Mouse (Mus musculus) hindlimb bud, embryonic 11.5 days (tissue): Measurements from ENCODE around the gene Stk25.
A peak's percentile ranks its signal among the peaks of the same experiment; 100 is the strongest.

ENCODE experiments used
- DNase-seq: peaks from one replicate; pipeline ENCODE4 v3.0.0-alpha.2; 2012; ENCODE audit warnings: low read depth, low spot score; ENCODE audit errors: extremely low spot score

Gene Stk25

DNA sequence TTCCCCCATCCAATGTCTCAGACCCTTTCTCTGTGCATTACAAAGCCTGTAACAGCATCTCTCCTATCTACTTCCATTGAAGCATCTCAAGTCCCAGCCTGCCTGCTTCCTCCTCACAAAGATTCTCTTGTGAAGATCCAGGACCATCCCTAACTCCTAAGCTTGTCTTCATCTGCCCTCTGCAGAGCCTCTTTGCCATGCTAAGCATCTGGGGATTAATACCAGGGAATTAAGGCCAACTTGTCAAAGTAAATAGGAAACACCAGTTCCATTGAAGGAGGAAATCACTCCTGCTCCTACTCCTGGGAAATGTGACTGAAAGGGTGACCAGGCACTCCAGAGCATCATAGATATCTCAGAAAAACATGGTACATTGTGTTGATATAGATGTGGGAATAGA, 11.5 kb upstream of the Stk25 start:
- DNase-seq = no peak

DNA sequence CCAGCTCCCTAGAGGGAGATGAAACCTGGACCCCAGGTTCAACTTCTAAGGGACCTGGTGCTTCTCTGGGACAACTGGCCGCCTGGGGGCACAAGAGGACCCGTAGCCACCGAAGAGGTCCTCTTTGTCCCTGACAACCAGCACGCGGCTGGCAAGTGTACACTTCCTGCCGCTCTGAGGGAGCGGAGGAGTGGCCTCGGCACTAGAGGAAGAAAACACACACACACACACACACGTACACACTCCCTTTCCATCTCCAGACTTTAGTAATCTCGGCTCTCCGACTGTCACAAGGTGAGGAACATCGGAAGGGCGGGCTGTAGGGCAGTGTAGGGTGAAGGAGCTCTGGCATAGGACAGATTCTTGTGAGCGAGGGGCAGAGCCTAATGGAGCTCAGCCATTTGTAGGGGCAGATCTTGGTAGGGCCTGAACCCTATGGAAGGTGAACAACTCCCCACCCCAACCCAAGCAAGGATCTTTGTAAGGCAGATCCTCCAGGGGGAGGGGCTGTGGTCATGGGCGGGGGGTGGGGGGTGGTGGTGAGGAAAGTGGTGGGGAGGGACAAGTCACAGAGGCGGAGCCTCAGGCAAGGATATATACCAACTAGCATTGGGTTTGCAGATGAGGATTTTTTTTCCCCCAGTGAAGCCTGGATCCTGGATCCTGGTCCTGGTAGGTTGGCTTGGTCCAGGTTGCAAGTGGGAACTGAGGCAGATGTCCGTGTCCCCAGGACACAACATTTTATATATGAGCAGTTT, 10.5 kb upstream of the Stk25 start:
- peak; percentile 44 for DNase-seq

DNA sequence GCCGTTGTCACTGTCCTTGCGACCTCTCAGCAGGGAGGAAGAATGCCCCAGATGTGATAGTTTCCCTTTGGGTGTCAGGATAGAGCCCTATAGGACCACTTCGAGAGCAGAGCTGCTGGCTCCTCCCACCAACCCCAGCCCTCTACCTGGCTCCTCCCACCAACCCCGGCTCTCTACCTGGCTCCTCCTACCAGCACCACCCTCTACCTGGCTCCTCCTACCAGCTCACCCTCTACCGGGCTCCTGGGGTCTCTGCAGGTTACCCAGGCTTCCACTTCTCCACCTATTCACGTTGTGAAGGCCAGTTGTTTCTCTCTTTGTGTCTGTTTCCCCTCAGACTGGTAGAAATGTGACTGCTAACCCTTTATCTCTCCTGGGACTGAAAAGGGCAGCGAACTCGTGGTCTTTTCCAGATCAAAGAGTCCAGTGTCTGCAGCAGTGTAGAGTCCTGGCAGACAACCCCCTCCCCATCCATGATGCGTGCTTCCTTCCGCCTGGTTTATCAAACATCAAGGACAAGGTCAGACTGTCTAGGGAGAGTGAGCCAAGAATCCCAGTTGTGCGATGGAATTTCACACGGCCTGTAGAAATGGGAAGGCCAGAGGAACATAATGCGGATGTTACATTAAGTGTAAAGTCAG, 9.4 kb upstream of the Stk25 start:
- DNase-seq = no peak

GRCm38 (mm10) chr1:93657025-93657360, 1.5 kb downstream of the Stk25 start:
- no peak for DNase-seq

- no peak for DNase-seq
Measured at GRCm38 (mm10) chr1:93656325-93657024, 2.0 kb downstream of the Stk25 start.

GRCm38 (mm10) chr1:93654798-93655197, 3.7 kb downstream of the Stk25 start:
- no peak for DNase-seq

GRCm38 (mm10) chr1:93654275-93654674, 4.2 kb downstream of the Stk25 start:
- DNase-seq = no peak

DNA sequence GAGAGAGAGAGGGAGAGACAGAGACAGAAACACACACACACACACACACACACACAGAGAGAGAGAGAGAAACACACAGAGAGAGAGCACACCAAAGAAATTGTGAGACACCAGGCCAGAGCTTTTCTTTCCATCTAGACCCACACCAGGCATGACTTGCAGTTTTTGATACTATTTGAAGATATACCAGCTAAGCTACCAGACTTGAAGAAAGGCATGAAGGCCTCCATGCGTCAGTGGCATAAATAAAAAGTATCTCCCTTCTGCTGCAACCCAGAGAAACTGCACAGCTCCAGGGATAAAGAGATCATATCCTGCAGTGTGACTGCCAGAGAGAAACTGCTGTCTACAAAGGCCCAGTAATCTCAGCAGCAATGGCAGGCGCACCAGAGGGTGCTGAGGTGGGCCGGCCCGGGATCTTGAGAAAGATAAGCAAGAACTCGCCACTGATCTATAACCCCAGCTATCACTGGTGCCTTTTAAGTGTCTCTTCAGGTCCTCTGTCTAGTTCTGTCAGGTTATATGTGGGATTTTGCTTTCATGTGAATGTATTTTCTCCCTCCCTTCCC, 8.8 kb downstream of the Stk25 start:
- DNase-seq = no peak

DNA sequence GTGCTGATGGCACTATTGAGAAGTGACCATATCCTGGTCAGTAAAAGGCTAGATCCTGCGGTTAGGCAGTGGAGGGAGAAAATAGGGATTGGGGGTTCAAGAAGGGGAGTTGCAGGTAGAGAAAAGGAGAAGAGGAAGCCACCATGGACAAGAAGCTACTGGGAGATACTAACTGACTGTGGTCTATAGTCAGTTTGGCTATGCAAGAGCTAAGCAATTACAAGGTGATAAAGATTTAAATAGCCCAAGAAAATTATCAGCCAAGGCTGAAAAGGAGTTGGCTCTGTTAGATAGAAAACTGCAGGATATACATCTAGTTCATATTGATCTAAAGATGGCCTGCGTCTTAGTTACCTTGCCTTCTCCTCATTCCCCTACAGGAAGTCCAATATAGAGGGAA, 15.8 kb downstream of the Stk25 start:
- no peak for DNase-seq

DNA sequence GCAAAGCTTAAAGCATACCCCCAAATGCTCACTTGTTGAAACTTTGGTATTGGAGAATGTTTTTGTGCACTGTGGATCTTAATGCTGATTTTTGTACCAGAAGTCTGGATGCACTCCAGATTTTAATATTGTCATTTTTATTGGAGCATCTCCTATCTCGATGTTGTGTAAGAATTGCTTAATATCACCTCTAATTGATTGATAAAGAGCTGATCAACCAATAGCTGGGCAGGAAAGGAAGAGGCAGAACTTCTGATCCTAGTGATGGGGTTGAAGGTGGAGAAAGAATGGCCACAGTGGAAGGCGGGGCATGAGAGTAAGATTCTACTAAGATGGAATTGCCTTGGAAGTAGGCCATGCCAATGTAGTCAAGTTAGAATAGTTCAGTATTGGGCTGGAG, 16.5 kb downstream of the Stk25 start:
- DNase-seq = no peak

DNA sequence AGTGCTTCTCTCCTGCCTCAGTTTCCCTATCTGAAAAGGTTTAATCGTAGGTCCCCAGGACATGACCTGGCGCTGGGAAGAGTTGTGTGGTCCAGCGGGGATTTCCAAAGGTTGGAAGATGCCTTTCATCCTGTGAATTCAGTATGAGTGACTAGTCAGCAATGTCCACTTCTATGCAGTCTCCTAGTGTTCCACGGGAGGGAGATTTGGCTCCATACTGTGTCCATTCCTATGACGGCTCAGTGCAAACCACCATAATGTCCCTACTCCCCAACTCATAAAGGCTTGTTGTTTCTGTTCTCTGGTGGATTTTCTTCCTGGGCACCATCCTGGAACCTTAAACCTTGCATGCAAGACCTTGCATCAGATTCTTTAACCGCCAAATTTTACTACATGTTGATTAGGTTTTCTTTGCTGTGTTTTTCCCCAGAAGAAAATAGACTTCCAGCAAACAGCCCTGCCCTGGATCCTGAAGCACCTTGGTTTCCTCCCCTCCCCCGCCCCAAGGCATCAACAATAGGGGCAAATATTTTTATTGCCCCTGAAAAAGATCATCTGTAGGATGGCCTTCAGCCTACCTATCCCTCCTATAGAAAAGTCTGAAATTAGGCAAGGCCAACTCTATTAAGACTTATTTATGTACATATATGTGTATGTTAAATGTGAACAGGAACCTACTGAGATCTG, 22.1 kb downstream of the Stk25 start:
- no peak for DNase-seq

DNA sequence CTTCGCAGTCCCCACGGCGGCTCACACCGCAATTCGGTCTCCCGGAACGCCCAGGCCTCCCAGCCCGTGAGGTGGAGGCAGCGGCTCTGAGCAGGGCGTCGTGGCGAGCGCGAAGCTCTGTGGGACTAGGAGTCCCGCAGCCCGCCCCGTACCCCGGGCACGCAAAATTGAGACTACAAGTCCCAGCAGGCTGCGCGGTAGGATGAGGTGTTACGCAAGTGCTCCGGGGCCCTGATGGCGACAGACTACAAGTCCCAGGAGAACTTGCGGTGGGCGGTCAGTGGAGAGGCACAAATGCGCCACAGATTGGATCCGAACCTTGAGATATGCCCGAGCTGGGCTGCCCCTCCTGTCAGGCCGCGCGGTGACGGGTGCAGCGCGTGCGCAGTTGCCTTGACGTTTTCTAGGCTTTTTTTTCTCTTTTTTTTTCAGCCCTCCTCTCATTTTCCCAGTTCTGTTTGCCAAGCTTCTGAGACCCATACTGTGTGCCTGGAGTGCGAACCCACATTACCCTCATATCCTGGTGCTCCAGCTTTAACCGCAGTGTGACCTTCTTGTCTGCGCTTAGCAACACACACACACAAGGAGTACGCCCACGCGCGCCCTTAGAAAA, 22.8 kb downstream of the Stk25 start:
- DNase-seq = peak; percentile 88

DNA sequence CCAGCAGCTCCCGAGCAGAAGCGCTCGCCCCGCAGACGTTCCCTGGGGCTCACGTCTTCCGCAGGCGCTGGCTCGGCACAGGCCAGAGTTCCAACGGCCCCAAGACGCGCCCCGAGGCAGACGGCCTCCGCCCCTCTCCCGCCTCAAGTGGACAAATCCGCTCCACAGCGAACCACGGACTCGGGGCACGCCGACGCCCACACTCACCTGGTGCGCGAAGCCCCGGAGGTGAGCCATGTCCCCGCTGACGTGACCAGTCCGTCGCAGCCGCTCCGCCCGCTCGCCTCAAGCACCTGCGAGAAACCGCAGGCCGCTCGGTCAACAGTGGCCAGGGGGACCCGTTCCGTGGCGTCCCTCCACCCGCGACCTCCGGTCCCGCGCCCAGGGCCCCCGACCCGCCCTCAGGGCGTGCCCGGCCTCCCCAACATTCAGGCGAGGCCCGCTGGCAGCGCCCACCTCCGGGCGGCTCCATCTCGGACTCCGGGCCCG, 23.3 kb downstream of the Stk25 start:
- DNase-seq = no peak

DNA sequence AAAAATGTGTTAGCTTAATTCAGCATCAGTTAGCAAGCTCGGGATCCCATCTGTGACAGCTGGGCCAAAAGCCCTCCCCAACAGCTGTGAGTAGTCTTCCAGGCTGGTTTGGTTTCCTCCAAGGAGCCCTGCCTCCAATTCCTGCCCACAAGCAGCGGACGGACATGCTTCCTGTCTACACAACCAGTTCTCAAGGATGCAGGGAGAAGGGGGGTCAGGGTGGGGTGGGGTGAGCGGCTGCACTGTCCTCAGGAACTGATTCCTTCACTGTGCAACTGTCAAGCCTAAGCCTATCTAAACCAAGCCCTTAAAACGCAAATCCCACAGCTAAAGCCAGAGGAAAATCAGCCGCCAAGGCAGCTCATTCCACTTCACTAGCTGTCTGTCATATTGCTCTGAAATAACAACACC, 24.0 kb downstream of the Stk25 start:
- DNase-seq = no peak

DNA sequence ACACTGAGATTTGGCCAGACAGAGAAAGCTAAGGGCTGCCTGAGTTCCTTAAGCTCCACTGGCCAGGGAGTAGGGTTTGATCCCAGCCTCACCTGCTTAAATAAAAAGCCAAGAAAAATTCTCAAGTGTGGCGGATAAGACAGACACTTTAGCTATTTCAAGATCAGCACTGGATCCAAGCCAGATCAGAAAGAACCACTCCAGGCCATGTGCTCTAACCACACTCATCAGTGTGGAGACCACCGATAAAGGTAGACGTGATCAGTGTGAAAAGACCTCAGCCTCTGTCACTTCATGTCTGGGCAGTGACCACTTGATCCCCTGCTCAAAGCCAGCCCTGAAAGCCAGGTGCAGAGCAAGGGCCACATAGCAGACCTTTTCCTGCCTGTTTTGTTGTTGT, 25.7 kb downstream of the Stk25 start:
- DNase-seq = no peak

- DNase-seq = no peak
Measured at GRCm38 (mm10) chr1:93630796-93631195, 27.7 kb downstream of the Stk25 start.

DNA sequence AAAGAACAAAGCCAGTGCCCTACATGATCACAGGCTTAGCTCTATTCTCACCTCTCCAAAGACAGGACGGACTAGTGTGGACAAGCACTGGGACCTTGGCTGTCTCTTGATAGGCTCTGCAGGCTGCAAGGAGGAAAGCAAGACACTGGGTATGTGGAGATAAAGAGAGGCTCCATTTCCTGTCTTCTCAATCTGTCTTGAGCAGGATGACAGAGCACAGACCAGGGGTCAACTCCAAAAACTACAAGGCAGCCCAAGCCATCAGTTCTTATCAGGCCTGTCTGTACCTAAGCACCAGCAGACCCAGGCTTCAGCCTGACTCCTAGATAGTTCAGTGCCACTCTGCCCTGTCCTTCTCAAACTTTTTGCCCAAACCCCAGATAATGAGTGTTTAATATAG, 34.0 kb downstream of the Stk25 start:
- no peak for DNase-seq

- DNase-seq = no peak
Measured at GRCm38 (mm10) chr1:93618948-93619347, 39.5 kb downstream of the Stk25 start.

GRCm38 (mm10) chr1:93618059-93618748, 40.3 kb downstream of the Stk25 start:
- DNase-seq = peak; percentile 68

DNA sequence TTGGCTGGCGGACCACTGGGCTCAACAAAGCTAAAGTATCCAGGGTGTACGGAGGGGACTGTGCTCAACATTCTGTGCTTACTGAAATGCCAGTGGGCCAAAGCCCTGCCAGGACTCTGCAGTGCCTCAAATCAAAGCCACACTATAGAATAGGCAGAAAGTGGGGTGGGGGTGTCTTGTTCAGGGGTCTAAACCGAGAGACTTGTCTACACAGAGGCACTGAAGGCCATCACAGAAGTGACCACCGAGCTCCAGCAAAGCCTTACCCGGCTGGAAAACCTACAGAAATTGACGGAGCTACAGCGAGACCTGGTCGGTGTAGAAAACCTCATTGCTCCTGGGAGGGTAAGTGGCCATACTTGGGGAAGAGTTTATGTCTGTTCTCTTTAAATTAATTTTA, 48.7 kb downstream of the Stk25 start:
- no peak for DNase-seq
